Mouse (Mus musculus): Measurements from ENCODE around the gene Eif2ak4.

Eif2ak4 gene

GRCm38 (mm10) chr2:118406811-118407210, 18.4 kb downstream of the Eif2ak4 start:
- DNase-seq, result no peak

DNA sequence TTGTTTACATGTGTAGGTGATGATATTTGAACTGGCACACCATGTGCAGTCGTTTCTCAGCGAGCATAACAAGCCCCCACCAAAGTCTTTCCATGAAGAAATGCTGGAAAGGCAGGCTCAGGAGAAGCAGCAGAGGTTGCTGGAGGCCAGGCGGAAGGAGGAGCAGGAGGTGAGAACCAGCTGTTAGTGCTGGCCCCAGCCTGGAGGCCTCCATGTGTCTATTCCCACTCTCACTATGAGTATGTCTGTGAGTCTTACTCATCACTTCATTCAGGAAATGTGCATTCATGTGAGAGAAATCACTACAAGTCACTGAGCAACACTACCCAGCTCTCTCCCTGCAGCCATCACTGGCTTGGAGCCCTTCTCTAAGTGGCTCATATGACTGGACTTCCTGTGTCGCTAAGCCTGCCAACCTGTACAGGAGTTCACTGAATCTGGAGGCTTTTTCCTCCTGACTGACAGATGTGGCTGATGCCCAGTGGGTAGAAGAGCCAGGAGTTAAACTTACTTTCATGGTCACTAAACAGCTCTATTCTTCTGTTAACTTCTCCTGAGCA, 20.0 kb downstream of the Eif2ak4 start:
- no peak for DNase-seq

DNA sequence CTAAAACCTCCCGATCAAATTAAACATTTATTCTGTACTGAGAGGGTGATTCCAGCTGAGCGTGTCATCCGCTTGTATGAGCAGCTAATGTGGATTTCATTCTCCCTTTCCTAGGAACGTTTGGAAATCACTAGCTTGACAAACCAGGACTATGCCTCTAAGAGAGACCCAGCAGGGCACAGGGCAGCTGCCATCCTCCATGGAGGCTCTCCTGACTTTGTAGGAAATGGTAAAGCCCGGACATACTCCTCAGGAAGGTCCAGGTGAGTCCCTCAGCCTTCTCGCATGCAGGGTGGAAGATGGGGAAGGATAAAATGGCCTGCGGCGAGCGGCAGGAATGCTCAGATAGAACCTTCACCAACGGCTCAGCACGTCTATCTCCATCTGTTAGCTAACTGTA, 24.4 kb downstream of the Eif2ak4 start:
- no peak for DNase-seq

- no peak for DNase-seq
These were observed 27.4 kb downstream of the Eif2ak4 start for GRCm38 (mm10) chr2:118415601-118416355.

GRCm38 (mm10) chr2:118418076-118418475, 29.7 kb downstream of the Eif2ak4 start:
- no peak for DNase-seq

DNA sequence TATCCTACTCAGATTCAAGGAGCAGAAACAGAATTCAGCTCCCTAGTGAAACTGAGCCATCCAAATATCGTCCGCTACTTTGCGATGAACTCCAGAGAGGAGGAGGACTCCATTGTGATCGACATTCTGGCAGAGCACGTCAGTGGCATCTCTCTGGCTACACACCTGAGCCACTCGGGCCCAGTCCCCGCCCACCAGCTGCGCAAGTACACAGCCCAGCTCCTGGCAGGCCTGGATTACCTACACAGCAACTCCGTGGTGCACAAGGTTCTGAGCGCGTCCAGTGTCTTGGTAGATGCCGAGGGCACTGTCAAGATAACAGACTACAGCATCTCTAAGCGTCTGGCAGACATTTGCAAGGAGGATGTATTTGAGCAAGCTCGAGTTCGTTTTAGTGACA, 33.5 kb downstream of the Eif2ak4 start:
- DNase-seq, result no peak

DNA sequence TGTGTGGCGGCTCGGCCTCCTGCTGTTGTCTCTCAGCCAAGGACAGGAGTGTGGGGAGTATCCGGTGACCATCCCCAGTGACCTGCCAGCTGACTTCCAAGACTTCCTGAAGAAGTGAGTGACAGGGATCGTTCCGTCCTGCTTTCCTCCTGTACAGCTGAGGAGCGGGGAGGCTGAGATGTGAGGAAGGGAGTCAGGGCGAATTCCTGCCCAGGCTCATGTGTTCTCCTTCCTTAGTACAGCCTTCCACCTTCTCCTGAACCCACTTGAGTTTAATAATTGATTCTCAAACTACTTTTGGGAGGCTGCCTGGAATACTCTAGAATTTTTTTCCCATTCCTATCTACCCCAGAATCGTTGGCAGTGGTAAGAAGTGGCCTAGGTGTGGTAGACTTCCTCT, 34.0 kb downstream of the Eif2ak4 start:
- DNase-seq, result no peak

DNA sequence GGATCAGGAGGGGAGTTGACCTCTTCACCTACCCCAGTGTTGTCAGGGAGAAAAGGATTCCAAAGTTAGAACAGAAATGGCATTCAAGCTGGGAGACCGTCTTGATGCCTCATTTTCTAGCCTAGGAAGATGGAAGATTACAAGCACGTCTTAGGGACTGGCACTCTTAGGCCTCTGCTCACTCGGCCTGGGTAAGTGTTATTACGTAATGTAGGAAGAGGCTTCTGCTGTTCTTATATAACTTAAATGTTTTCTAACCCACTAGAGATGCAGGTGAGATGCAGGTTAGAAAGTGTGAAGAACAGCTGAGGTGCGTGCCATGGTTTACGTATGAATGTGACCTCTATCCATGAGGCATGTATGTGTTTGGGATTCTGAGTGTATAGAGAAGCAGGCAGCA, 39.9 kb downstream of the Eif2ak4 start:
- no peak for DNase-seq

DNA sequence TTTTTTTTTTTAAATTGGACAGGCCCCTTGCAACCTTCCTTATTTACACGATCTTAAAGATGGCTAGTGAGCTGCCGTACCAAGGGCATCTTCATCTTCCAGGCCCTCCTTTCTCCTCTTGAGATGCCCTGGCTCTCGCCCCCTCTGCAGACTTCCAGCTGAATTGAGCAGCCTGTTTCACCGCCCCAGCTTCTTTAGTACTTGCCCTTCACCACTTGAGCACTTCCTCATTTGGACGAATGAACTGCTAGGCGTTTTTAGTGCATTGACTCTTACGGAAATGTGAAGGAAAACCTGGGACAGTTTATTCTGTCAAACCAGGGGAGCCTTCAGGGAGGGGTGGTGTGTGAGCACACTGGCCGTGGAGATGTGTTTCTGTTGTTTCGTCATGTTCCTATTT, 40.9 kb downstream of the Eif2ak4 start:
- DNase-seq, result no peak

- DNase-seq, result no peak
These were observed 42.2 kb downstream of the Eif2ak4 start for GRCm38 (mm10) chr2:118430630-118431029.

GRCm38 (mm10) chr2:118431589-118431988, 43.2 kb downstream of the Eif2ak4 start:
- DNase-seq, result peak; percentile 43 to 50

- no peak for DNase-seq
These were observed 53.8 kb downstream of the Eif2ak4 start for GRCm38 (mm10) chr2:118442172-118442571.

DNA sequence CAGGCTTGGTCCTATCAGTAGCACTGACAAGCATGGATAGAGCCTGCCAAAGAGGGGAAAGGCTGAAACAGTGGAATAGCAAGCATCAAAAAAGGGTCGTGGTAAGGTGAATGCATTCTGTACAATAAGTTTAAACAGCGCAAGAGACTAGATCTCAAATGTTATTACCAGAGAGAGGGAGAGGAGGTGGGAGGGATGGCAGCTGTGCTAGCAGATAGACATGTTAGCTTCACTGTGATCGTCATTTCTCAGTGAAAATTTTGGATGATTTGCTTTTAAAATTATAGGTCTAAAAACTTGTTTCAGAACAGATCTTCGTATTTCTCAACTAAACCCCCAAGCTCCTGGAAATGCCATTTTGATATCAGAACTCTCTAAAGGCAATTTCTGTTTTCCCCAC, 54.3 kb downstream of the Eif2ak4 start:
- DNase-seq, result no peak

DNA sequence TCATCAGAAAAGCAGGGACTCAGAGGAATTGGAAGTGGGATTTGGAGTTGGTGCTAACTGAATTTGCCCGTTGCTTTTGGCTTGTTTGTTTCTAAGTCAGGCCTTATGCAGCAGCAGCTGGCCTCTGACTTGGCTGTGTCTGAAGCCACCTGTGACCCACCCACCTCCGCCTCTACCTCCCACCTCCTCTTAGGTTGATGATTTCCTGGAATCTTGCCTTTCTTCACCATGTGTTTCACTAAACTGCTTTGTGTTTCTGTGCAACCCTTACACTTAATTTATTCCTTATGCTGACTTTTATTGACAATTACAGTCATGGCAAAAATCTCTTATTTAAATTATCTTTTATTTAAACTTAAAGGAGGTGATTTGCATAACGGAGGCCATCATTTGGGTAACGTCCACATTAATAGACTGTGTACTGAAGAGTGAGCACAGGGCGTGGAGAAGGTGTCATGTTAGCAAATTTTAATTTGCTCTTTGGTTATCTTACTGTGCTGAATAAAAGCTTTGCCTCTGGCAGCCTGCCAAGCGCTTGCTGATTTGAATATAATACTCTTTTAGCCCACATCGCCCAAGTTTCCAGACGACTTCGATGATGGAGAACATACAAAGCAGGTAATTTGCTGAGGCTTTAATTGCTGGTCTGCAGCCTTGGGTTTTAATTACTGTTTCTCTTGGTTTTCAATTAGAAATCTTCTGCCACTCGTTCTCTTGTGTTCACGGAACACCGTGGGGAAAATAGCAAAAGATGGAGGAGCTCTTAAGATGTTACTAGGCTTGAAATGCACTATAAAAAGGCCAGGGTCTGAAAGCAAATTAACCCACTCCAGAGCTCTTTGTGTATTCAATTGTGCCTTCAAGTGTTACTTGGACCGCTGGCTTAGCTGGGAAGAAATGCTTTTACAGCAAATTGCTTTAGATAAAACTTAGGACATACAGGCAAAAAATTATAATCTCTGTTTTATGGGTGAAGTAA, 57.6 kb downstream of the Eif2ak4 start:
- no peak for DNase-seq

- DNase-seq, result no peak
These were observed 59.8 kb downstream of the Eif2ak4 start for GRCm38 (mm10) chr2:118448181-118448580.

GRCm38 (mm10) chr2:118451056-118451455, 62.6 kb downstream of the Eif2ak4 start:
- DNase-seq, result no peak

- no peak for DNase-seq
These were observed 68.6 kb downstream of the Eif2ak4 start for GRCm38 (mm10) chr2:118457029-118457428.

DNA sequence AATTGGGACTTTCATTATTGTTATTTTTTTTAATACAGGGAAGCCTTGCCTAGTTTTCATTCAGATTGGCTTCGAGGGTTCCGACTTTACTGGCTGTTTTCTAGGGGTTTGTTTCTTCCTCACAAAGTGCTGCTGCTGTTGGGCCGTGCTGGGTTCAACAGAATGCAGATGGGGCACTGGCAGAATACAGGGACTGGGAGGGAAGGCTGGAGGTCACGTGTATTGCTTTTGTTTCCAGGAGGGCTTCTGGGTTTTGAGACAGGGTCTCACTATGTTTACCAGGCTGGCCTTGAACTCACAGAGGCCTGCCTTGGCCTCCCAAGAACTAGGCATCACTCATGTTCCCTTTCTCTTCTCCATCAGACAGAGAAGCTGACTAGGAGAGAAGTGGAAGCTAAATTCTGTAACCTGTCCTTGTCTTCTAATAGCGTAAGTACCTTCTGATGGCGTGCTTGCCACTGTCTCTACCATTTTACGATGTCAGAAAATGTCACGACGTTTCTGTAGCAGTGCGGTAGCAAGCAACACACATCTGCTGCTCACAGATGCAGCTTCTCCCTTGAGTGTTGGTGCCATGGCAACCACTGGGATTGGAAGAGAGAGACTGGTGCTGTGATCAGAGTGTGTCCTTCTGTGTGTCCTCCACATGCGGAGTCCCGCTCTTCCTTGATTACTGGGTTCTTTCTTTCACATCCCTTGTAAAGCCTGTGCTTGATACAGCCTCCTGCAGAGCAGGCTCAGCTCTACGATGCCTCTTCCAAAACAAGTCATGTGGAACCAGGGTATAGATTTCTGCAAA, 69.2 kb downstream of the Eif2ak4 start:
- DNase-seq, result no peak

GRCm38 (mm10) chr2:118461480-118462165, 73.2 kb downstream of the Eif2ak4 start:
- no peak for DNase-seq

DNA sequence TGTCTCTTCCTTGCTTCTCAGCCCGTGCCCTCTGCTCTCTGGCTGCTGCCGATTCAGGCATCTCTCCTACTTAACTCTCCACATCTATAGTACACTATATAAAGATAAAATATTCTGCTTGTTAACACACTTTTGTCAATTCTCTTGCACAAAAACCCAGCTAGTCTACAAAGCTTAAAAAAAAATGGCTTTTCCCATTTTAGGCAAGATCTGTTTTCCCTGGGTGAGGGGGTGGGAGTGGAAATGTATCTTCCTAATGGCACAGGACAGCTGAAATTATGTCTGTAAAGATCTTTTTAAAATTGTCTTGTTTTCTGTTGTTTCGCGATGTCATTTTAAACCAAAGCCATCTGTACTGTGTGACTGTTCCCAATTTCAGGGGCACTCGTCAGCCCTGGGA, 75.1 kb downstream of the Eif2ak4 start:
- DNase-seq, result no peak

- no peak for DNase-seq
These were observed 76.0 kb downstream of the Eif2ak4 start for GRCm38 (mm10) chr2:118464450-118464849.

GRCm38 (mm10) chr2:118465894-118466293, 77.5 kb downstream of the Eif2ak4 start:
- DNase-seq, result no peak

Data from cerebellum, adult 18-20 months (tissue).